Mouse (Mus musculus) heart, adult 2 months (tissue): ENCODE measurements at regions not wholly inside any gene's neighbourhood (a gene's known extent, or its start where the extent isn't known, plus 50 kb on each side); places are given as distances from the start of the nearest gene placed in this dataset.

Experiments
- DNase-seq, 2 experiments: peaks; one replicate each; pipeline ENCODE4 v3.0.0; 2021
- H3K27ac ChIP-seq: fragments of 200-600 bp; 2 replicates; pipeline ENCODE4 v1.8.1; 2022
- H3K27me3 ChIP-seq: fragments of 200-500 bp; 2 replicates; pipeline ENCODE4 v1.6.1; 2012; ENCODE audit warnings: mild to moderate bottlenecking, low read length, inconsistent platforms, mixed read lengths; ENCODE audit not compliant: control insufficient read depth, insufficient read depth
- H3K36me3 ChIP-seq: fragments of 200-500 bp; 2 replicates; pipeline ENCODE4 v1.6.1; 2012; ENCODE audit warnings: low read length, inconsistent platforms; ENCODE audit not compliant: control insufficient read depth, insufficient read depth
- H3K4me1 ChIP-seq: fragments of 200-500 bp; 2 replicates; pipeline ENCODE4 v1.6.1; 2011; ENCODE audit warnings: low read length; ENCODE audit not compliant: control insufficient read depth, insufficient read depth
- H3K4me3 ChIP-seq: fragments of 200-600 bp; 2 replicates; pipeline ENCODE4 v1.8.1; 2022
- H3K79me2 ChIP-seq: fragments of 200-500 bp; replicated peaks from 2 replicates; pipeline ENCODE4 v1.6.1; 2012; ENCODE audit warnings: mild to moderate bottlenecking, inconsistent platforms, low read length, moderate library complexity, mixed read lengths; ENCODE audit not compliant: control insufficient read depth, insufficient read depth
- H3K9ac ChIP-seq: fragments of 200-500 bp; 2 replicates; pipeline ENCODE4 v1.6.1; 2012; ENCODE audit warnings: low read depth, mild to moderate bottlenecking, control low read depth, inconsistent platforms, low read length, mixed read lengths
- CTCF ChIP-seq: fragments of 200-600 bp; IDR thresholded peaks from 2 replicates; pipeline ENCODE4 v1.8.1; 2022; ENCODE audit warnings: antibody characterized with exemption, mild to moderate bottlenecking, moderate library complexity
- EP300 ChIP-seq: fragments of 200-500 bp; IDR thresholded peaks from 2 replicates; pipeline ENCODE4 v1.6.1; 2011; ENCODE audit warnings: low read depth, low read length, control low read depth; ENCODE audit not compliant: insufficient read depth
- POLR2A ChIP-seq: fragments of 200-500 bp; IDR thresholded peaks from 2 replicates; pipeline ENCODE4 v1.6.1; 2011; ENCODE audit warnings: mild to moderate bottlenecking, low read depth, low read length, control low read depth; ENCODE audit not compliant: insufficient read depth
- WGBS: fragments of 180-500 bp; shearing (Covaris S2); methylation state at CpG from one replicate; pipeline ENCODE4 v1.1.7; 2018; 5-methylcytosine and 5-hydroxymethylcytosine counted together
- intact Hi-C: fragments of 180-260 bp; cut with DNase I; formaldehyde crosslinking; loops from one replicate; pipeline ENCODE4 v1.15.1; 2025

GRCm38 (mm10) chr5:107035376-107035775 lies 71.3 kb downstream of the Cdc7 start:
- TF ChIP-seq CTCF: no peak
- no peak for TF ChIP-seq POLR2A
- no peak for TF ChIP-seq EP300
- no peak overlapping the region for H3K27ac ChIP-seq

DNA sequence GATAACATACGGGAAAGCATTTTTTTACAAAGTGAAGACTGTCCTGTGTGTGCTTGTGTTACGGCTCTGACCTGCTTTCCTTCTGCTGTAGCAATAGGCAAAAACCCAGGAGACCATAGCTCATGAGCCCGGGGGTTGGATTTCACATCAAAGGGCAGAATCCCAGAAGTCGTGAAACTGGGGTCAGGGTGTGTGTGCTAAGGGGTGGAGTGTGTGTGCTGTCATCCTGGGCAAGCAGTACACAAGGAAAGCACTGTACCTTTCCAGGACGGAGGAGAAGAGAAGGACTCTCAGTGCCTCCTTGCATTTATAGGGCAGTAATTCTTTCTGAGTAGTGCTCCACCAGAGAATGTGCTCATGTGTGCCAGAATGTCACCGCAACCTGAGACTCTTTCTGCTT lies 71.7 kb downstream of the Cdc7 start:
- intact Hi-C loops: no loop called here
- Histone ChIP-seq H3K36me3 (no peaks in the 10 kb centered on the region), H3K4me3 (no peak overlapping the region), H3K79me2 (no peaks in the 10 kb centered on the region), H3K4me1 (no peaks in the 10 kb centered on the region; the same call in 1 of the 2 replicates), H3K27me3 (no peaks in the 10 kb centered on the region), H3K27ac (no peak overlapping the region), H3K9ac (no peak overlapping the region)
- DNase-seq: no peak
- TF ChIP-seq POLR2A (no peak), CTCF (no peak), EP300 (no peak)
- WGBS: 73% methylated on average over 6 of the region's 6 CpGs

More at GRCm38 (mm10) chr5:107035376-107035775, 71.3 kb downstream of the Cdc7 start:
- 78% methylated on average over 4 of the region's 4 CpGs for WGBS
- Histone ChIP-seq H3K9ac (no peak overlapping the region), H3K27me3 (no peaks in the 10 kb centered on the region), H3K79me2 (no peaks in the 10 kb centered on the region), H3K4me3 (no peak overlapping the region), H3K4me1 (no peaks in the 10 kb centered on the region; the same call in 1 of the 2 replicates), H3K36me3 (no peaks in the 10 kb centered on the region)
- no peak for DNase-seq
- intact Hi-C loops: no loop called here

GRCm38 (mm10) chr5:107036475-107036874 lies 72.4 kb downstream of the Cdc7 start:
- intact Hi-C loops: no loop called here
- WGBS: 89% methylated on average over 6 of the region's 6 CpGs

DNA sequence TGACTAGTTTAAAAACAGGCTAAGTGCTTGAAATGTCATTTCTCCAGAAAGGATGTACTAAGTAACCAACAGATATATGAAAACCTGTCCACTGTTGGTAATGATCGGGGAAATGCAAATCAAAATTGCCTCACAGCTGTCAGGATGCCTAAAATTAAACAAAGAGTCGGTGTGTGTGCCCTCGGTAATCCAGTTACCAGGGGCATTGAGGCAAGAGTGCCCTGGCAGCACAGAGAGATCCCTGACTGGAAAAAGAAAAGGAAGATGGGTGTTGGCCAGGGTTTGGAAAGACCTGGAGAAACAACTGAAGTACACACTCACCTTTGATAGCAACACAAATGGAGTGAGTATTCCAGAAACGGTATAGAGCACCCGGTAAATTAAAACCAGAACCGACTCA lies 73.0 kb downstream of the Cdc7 start:
- TF ChIP-seq CTCF (no peak), POLR2A (no peak), EP300 (no peak)

More at GRCm38 (mm10) chr5:107036475-107036874, 72.4 kb downstream of the Cdc7 start:
- no peak for TF ChIP-seq EP300
- TF ChIP-seq CTCF: no peak
- no peak for TF ChIP-seq POLR2A
- no peak for DNase-seq
- no peak overlapping the region for H3K4me3 ChIP-seq
- no peaks in the 10 kb centered on the region; the same call in 1 of the 2 replicates for H3K4me1 ChIP-seq
- no peak overlapping the region for H3K27ac ChIP-seq
- H3K9ac ChIP-seq: no peak overlapping the region
- no peaks in the 10 kb centered on the region for H3K27me3 ChIP-seq
- H3K79me2 ChIP-seq: no peaks in the 10 kb centered on the region
- H3K36me3 ChIP-seq: no peaks in the 10 kb centered on the region

DNA sequence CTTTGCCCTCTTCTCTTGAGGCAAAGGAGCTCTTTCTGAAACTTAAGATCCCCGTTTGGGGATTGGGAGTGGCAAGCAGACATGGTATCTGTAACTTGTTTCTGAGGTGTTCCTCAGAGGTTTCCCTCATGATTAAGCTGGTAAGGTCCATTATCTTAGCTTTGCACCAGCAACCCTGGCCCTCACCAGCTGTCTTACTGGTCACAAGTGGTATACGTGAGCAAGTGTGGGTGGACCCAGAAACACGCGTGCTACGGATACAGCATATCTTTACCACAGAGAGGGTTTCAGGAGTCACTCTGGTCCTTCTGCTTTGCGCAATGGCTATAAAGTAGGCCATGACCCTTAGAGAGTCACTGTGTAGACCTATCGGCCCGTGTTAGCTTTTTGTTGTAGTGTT lies 75.2 kb downstream of the Cdc7 start:
- intact Hi-C loops: no loop called here
- no peak overlapping the region for H3K27ac ChIP-seq
- H3K27me3 ChIP-seq: no peaks in the 10 kb centered on the region
- no peak overlapping the region for H3K4me3 ChIP-seq
- no peaks in the 10 kb centered on the region for H3K79me2 ChIP-seq
- H3K4me1 ChIP-seq: no peaks in the 10 kb centered on the region; the same call in 1 of the 2 replicates
- H3K36me3 ChIP-seq: no peaks in the 10 kb centered on the region
- 99% methylated on average over 8 of the region's 8 CpGs for WGBS
- H3K9ac ChIP-seq: no peak overlapping the region
- no peak for DNase-seq
- TF ChIP-seq EP300 (no peak), CTCF (no peak), POLR2A (no peak)

More for the DNA sequence above, 73.0 kb downstream of the Cdc7 start:
- DNase-seq: no peak
- no peak overlapping the region for H3K4me3 ChIP-seq
- no peaks in the 10 kb centered on the region for H3K36me3 ChIP-seq
- intact Hi-C loops: no loop called here
- no peaks in the 10 kb centered on the region for H3K79me2 ChIP-seq
- H3K27me3 ChIP-seq: no peaks in the 10 kb centered on the region
- WGBS: 73% methylated on average over 6 of the region's 6 CpGs
- no peak overlapping the region for H3K27ac ChIP-seq
- no peak overlapping the region for H3K9ac ChIP-seq
- no peaks in the 10 kb centered on the region; the same call in 1 of the 2 replicates for H3K4me1 ChIP-seq

GRCm38 (mm10) chr5:107039956-107040355 lies 75.8 kb downstream of the Cdc7 start:
- no peak overlapping the region for H3K4me3 ChIP-seq
- H3K79me2 ChIP-seq: no peaks in the 10 kb centered on the region
- TF ChIP-seq POLR2A (no peak), CTCF (no peak), EP300 (no peak)
- no peaks in the 10 kb centered on the region for H3K27me3 ChIP-seq
- intact Hi-C loops: no loop called here
- 88% methylated on average over 6 of the region's 6 CpGs for WGBS
- H3K36me3 ChIP-seq: no peaks in the 10 kb centered on the region
- no peak for DNase-seq
- H3K4me1 ChIP-seq: no peaks in the 10 kb centered on the region; the same call in 1 of the 2 replicates
- H3K9ac ChIP-seq: no peak overlapping the region
- H3K27ac ChIP-seq: no peak overlapping the region; the same call in 1 of the 2 replicates
